Mouse (Mus musculus) megakaryocyte, embryonic 14.5 days (primary cell): ENCODE data around the gene Lrrn4.

Experiments used
- FLI1 ChIP-seq: IDR thresholded peaks from 2 replicates; pipeline ENCODE4 v1.6.1; 2012; ENCODE audit warnings: low read length, inconsistent platforms, mixed read lengths
- GATA1 ChIP-seq: IDR thresholded peaks from 3 replicates; pipeline ENCODE4 v1.6.1; 2012; ENCODE audit warnings: mixed read lengths, low read length, inconsistent platforms, borderline replicate concordance

- TF ChIP-seq GATA1 (no peak), FLI1 (no peak)
Observed at GRCm38 (mm10) chr2:132884303-132884967, 3.7 kb upstream of the Lrrn4 start.
